Mouse (Mus musculus) layer of hippocampus, adult 9-10 months (tissue): Measurements from ENCODE around the gene P2rx3.

Experiments used
- DNase-seq: peaks from one replicate; pipeline ENCODE4 v3.0.0; 2022; ENCODE audit warnings: low spot score

P2rx3 gene

GRCm38 (mm10) chr2:85038336-85038735 lies 1.1 kb upstream of the P2rx3 start:
- DNase-seq = no peak

- no peak for DNase-seq
Observed at GRCm38 (mm10) chr2:85036507-85037046, 685 bp downstream of the P2rx3 start.

- DNase-seq = no peak
Observed at GRCm38 (mm10) chr2:85034169-85034568, 3.1 kb downstream of the P2rx3 start.

- DNase-seq = no peak
Observed at GRCm38 (mm10) chr2:85033121-85033520, 4.1 kb downstream of the P2rx3 start.

GRCm38 (mm10) chr2:85030989-85031388 lies 6.3 kb downstream of the P2rx3 start:
- DNase-seq = no peak

- DNase-seq = no peak
Observed at GRCm38 (mm10) chr2:85029897-85030296, 7.4 kb downstream of the P2rx3 start.

- no peak for DNase-seq
Observed at GRCm38 (mm10) chr2:85027281-85027680, 10.0 kb downstream of the P2rx3 start.

- DNase-seq = no peak
Observed at GRCm38 (mm10) chr2:85026178-85026577, 11.1 kb downstream of the P2rx3 start.

- no peak for DNase-seq
Observed at GRCm38 (mm10) chr2:85022043-85022442, 15.2 kb downstream of the P2rx3 start.

GRCm38 (mm10) chr2:85014588-85014982 lies 22.7 kb downstream of the P2rx3 start:
- no peak for DNase-seq

- DNase-seq = no peak
Observed at GRCm38 (mm10) chr2:85013826-85014587, 23.3 kb downstream of the P2rx3 start.

- no peak for DNase-seq
Observed at GRCm38 (mm10) chr2:85012679-85013078, 24.6 kb downstream of the P2rx3 start.

GRCm38 (mm10) chr2:85011906-85012604 lies 25.2 kb downstream of the P2rx3 start:
- DNase-seq = no peak

- DNase-seq = no peak
Observed at GRCm38 (mm10) chr2:85009212-85009611, 28.1 kb downstream of the P2rx3 start.

GRCm38 (mm10) chr2:85007729-85008128 lies 29.5 kb downstream of the P2rx3 start:
- DNase-seq = no peak

- DNase-seq = no peak
Observed at GRCm38 (mm10) chr2:85006600-85006999, 30.7 kb downstream of the P2rx3 start.

GRCm38 (mm10) chr2:85004341-85004740 lies 32.9 kb downstream of the P2rx3 start:
- no peak for DNase-seq

- no peak for DNase-seq
Observed at GRCm38 (mm10) chr2:85002575-85002974, 34.7 kb downstream of the P2rx3 start.

- DNase-seq = no peak
Observed at GRCm38 (mm10) chr2:85001497-85001896, 35.8 kb downstream of the P2rx3 start.

- DNase-seq = no peak
Observed at GRCm38 (mm10) chr2:84999486-85000181, 37.6 kb downstream of the P2rx3 start.

GRCm38 (mm10) chr2:84996376-84996775 lies 40.9 kb downstream of the P2rx3 start:
- DNase-seq = no peak

GRCm38 (mm10) chr2:84987930-84988329 lies 49.3 kb downstream of the P2rx3 start, which contains the start of gene Prg3:
Gene Prg3, plus strand, starts transcription at chr2:84988215.
- no peak for DNase-seq

- DNase-seq = no peak
Observed at GRCm38 (mm10) chr2:84980188-84980587, 57.1 kb downstream of the P2rx3 start, which contains the start of gene Prg2. Gene Prg2, plus strand, starts transcription at chr2:84980461.
